Mouse (Mus musculus) c-Kit-negative CD71-positive TER-119-positive erythroid progenitor cells, embryonic 14.5 days (primary cell): ENCODE measurements around the gene Zfp446.

Experiments used
- DNase-seq: peaks from one replicate; pipeline ENCODE4 v3.0.0-alpha.2; 2013; ENCODE audit warnings: low read depth, low spot score

Gene Zfp446

DNA sequence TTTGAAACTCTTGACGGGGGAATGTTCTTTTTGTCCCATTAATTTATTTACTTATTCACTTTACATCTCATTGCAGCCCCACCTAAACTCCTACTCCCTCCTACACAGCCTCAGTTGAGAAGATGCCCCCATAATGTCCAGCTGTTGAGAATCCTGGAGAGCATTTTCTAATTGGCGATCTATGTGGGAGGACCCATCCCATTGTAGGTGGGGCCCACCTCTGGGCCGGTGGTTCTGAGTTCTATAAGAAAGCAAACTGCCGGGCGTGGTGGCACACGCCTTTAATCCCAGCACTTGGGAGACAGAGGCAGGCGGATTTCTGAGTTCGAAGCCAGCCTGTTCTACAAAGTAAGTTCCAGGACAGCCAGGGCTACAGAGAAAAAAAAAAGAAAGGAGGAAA is 9.3 kb downstream of the Zfp446 start:
- DNase-seq, result no peak

DNA sequence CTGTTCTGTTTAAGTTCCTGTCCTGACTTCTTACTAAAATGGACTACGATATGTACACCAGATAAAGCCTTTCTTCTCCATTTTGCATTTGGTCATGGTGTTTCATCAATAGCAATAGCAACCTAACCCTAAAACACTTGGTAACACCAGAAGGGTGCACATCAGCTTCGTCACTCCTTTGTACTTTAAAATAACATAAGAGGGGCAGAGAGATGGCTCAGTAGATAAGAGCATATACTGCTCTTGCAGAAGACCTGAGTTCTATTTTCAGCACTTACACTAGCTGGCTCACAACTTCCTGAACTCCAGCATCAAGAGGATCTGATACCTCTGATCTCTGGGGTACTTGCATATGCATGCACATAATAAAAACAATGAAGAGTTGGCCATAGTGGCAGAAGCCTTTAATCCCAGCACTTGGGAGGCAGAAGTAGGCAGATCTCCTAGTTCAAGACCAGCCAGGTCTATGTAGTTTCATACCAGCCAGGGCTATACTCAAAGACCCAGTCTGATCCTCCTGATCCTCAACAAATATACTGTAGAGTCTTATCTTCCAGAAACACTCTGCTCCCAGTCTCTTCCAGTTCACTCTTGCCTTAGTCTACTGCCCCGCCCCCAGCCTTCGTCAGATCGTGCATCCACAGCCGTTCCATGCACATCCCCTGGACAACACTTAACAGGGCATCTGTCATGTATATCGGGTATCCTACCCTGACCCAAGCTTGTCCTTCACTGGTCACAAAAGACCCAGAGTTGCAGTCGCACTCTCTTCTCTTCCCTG is 10.0 kb downstream of the Zfp446 start:
- no peak for DNase-seq

DNA sequence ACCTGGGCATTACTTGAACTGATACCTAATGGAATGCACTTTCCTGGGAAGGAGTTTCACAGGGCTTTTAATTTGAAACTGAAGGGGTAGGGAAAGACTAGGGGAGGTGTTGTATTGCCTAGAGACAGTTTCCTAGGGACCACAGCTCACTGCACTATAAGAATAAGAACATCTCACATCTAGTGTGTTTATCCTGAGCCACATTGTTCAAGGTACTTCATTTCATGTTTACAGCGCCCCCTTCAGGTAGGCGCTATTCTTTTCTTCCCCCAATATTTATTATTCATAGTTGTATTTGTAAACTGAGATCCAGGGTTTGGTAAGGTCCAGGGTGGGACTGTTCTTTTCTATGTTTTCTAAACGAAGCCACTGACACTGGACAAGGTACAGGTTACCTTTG is 14.6 kb downstream of the Zfp446 start:
- no peak for DNase-seq

DNA sequence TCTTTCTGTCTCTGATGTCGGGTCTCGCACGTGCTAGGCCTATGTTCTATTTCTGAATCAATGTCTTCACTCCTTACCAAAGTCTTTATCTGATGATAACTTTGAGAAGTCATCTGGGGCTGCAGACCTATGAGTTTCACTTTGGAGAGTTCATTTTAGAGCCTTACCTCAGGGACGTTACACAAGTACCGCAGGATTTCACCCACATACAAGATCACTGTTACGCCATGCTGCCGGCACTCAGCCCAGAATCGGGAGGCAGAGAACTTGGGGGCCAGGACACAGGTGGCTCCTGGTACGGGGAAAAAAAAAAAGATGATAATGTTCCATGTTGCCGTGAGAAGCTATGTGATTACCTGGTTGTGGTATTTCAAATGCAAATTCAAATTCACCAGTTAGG is 15.5 kb downstream of the Zfp446 start:
- DNase-seq, result no peak

DNA sequence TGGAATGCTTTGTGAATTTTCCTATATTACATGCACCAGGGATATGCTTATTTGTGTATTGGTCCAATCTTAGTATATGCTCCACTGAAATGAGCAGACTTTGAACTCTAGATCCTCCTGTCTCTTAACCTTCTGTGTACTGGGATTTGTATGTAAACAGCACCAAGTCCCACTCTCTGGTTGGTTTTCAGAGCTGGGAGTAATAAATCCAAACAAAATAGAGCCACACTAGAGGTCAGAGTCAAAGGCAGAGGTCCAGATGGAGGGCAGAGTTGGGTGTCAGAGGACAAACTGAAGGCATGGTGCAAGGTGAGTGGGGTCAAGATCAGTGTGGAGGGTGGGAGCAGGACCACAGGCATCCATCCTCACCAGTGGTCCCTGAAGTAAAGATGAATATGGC is 18.2 kb downstream of the Zfp446 start:
- no peak for DNase-seq

DNA sequence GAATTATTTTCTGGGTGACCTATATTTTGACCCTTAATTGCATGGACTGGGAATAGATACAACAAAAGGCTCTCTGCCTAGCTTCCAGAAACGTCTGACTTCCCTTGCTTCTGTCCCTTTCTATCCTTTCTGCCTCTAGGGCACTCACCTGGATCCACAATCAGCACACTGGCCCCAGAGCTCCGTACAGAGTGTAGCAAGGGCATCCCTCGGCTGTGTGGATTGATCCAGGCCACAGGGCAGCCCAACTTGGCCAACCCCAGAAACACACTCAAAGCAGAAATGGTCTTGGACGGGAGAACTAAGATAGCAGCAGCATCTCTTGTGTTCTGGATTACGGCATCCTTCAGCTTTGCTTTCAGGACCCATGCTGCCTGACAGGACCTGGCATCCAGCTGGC is 19.6 kb downstream of the Zfp446 start:
- DNase-seq, result no peak

DNA sequence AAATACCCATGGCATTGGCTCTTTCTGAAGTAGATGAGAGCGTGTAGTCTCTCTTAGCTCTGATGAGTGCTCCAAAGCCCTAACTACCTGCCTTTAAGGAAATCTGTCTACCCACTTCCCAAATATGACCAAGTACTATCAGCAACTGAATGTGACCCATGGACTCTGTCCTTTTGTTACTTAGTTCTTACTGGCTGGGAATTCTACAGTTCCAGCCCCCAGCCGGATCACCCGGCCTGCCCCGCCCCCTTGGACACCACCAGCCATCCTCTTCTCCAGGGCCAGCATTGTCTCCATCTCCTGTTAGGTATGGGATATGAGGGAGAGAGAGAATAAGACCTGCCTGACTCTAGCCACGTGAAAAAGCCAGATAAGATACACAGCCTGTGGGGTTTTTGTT is 20.4 kb downstream of the Zfp446 start, which contains the start of gene Slc27a5:
Slc27a5 (minus strand) TSS at position 140 of the 400 bp plus-strand sequence.
- DNase-seq, result no peak

DNA sequence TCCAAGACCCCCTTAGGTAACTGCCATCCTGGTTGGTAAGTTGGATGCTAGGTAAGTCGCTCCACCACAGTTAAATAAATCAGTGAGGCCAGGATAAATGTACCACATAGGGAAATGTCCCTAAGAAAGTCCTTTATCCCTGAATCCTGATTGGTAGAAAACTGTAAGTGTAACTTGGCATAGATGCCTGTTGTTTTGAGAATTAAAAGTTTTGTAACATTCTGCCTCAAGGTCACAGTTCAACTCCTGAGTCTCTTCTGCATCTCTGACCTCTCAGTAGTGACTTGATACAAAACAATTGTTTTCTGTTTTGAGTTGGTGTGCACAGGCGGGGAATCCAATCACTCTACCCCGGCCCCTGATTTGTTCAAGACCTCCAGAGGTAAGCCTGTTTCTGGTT is 21.2 kb downstream of the Zfp446 start, which contains the start of gene Trim28:
Trim28 (plus strand) TSS at position 264 of the 400 bp plus-strand sequence.
- DNase-seq, result no peak

DNA sequence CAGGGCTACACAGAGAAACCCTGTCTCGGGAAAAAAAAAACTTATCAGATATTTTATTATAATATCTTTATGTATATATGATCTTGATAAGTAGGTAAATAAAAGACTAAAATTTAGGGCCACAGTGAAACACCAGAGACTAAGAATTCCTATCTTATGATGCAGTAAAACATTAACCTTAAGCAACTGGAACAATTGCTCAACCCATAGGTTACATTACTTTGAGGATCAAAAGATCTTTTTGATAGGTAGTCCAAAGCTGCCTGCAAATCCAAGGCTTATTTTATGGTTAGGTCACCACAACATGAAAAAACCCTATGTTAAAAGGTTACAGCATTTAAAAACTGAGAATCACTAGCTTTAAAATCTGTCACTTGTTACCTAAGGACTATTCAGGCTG is 23.9 kb downstream of the Zfp446 start:
- no peak for DNase-seq

DNA sequence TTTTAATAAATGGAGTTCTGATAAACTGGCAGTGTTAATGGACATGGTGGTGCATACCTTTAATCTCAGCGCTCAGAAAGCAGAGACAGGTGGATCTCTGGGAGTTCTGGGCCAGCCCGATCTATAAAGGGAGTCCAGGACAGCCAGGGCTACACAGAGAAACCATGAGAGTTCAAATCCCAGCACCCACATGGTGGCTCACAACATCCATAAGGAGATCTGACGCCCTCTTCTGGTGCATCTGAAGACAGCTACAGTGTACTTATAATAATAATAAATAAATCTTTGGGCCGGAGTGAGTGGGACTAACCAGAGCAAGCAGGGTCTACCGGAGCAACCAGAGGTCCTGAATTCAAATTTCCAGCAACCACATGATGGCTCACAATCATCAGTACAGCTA is 25.7 kb downstream of the Zfp446 start:
- no peak for DNase-seq

DNA sequence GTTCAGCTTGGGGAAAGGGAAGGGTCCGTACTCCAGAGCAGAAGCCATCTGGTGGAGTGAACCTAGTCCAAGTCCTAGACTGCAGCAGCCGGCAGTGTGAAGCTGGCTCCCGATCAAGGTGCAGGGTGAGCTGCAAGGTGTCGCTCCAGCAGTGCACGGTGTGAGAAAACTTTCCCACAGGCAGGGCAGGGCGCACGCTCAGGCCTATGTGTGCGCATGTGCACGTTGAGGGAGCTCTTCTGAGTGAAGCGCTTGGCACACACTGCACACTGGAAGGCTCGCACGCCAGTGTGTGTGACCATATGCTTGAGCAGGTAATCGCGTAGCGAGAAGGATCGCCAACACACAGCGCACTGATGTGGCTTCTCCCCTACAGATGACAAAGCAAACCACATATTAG is 28.4 kb downstream of the Zfp446 start:
- DNase-seq, result no peak

DNA sequence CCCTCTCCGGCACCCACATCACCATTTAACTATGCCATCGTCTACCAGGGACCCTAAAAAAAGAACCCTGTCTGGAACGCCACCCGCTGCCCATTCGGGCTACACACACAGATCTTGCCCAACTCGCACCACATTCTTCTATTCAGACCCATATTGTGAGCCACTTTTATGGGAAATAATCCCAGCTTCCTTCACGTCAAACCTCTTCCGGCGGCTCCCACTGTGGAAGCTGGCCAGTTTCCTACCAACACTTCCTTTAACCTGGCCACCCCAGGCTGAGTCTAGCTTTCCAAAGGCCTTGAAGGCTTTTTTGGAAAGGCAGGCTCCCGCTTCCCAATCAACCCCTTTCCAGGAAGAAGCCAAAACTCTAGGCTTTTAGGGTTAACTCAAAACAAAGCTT is 28.9 kb downstream of the Zfp446 start:
- DNase-seq, result no peak

DNA sequence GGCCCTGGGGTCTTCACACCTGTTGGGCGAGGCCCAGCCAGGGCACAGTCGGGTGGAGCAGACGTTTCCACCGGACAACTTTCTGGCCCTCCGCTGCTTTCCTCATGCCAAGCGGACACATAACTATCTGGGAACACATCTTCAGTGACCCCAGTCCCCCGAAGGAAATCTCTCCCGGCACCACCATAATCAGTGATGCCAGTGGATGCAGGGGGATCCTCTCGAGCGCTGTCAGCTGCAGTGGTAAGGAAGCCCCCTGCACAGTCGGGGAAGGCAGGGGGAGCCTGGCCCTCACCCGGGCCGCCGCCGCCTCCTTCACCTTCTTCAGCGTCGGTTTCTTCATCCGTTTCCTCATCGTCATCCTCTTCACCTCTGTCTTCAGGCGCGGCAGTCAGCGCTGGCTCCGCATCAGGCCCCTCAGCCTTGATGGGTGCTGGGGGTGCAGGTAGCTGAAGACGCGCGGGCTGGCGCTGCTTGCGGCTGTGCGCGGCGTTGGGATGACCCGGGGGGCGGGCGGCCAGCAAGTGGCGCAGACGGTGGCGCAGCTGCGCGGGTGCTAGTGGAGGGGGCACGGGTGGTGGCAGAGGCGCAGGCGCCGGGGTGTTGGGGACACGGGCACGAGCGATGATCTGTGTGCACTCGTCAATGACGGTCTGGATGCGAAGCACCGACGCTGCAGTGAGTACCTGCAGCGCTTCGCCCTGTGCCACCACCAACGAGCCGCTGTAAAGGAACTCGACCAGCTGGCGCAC is 29.9 kb downstream of the Zfp446 start:
- DNase-seq, result no peak

DNA sequence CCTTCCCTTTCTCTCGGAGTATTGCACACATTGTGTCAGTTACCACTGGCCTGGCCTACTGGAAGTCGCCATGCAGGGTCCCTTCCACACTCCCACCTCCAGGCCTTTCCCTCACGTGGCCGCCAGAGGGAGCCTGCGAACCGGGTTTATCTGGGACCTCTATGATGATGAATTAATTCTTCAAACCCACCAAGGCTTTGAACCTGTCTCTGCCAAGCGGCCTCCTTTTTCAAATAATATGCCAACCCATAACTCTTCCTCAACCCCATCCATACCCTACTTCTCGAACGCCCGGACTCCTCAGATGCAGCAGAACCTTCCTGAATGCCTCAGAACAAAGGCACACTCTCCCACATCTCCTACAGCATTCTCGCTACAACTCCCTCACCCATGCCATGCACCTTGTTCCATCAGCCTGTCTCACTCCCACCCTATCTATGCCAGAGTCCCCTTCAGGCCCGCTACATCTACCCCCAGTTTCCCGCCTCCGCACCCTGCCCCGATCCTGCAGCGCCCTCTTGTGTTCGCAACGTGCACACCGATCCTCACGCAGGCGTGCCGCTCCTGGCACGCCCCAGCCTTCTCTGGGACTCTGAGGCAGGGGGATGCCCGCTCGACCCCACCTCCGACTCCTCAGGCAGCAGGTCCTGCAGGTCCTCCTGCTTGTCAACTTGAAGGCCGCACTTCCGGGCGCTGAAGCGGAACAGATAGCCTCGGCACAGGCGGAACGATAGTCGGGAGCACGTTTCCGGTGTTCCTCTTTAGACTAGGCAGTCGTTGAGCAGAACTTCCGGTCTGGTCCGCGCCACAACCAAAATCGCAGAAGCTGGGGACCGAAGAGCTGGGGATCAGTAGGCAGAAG is 31.7 kb downstream of the Zfp446 start:
- peak; percentile 78 for DNase-seq

DNA sequence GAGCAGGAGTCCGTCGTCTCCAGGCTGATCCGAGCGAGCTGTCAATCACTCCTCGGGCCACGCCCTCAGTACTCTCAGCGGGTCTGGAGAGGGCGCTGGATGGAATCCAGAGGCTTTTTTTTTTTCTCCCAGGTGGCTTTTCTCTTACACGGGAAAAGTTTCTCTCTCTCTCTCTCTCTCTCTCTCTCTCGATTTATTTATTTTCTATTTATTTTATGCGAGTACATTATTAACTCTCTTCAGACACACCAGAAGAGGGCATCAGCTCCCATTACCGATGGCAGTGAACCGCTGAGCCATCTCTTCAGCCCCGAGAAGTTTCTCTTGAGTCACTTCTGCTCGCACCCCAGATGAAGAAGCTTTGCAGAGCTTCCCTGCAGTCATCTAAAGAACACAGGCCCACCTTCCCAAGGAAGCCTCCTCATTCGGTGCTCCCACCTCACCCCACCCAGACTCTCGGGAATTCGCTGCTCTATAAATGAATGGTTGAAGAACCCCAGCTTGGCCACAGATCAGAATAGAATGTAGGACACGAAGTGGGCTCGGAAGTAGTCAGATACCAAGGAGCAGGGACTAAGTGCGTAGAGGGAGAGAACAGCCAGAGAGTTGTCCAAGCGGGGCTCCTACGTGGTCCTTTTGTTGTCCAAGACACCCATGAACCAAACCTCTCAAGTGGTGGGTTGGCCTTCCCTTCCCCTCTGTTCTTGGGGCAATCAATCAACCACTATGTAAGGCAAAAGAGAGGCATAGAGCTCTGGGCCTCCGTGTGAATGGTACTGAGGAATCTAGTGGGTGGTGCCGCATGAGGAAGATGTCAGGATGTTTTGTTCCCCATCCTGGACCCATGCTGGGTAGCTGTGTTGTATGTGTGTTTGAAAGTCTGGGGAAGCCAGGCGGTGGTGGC is 32.6 kb downstream of the Zfp446 start, which contains the start of gene Zbtb45:
Zbtb45 (minus strand) TSS at position 30 of the 904 bp plus-strand sequence.
- DNase-seq, result no peak

DNA sequence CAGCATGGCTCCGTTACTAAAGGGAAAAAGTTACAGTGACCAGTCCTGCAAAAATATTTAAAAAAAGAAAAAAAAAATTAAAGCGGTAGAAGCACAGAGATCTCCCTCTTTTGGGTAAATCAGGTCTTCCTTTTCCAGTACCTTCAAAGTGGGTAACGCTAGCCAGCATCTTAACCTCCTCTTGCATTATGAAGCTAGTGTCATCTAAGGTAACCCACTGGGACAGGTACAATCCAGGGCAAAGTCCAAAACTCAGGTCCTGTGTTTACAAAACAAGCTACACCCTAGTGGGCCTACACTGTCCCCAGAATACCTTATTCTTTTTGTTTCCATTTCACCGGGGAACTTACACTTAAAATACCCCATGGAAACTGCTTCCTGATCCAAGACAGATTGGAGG is 36.0 kb downstream of the Zfp446 start:
- DNase-seq, result no peak

DNA sequence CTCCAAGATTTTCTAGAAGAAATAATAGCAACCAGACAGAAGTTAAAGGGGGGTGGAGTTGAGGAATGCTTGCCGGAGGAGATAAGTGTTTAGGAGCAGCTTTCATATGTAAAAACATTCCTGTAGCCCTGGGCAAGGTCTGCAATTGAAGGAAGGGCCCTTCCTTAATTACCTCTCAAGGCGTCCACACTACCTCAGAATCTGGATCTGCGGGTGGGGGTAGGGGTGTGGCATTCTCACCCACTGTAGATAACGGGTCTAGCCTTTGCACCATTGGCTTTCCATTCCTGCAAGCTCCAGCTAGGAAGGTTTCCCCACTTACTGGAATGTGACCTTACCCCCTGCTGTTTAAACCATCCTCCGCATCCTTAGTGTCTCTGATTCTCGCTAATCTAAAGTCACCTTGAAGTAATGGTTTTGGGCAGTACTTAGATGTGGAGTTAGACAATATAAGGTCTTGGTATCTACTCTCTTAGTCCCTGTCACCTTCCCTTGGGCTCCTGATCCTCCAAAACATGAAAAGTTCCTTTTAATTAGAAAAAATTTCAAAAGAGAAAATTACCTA is 36.7 kb downstream of the Zfp446 start:
- DNase-seq, result no peak

DNA sequence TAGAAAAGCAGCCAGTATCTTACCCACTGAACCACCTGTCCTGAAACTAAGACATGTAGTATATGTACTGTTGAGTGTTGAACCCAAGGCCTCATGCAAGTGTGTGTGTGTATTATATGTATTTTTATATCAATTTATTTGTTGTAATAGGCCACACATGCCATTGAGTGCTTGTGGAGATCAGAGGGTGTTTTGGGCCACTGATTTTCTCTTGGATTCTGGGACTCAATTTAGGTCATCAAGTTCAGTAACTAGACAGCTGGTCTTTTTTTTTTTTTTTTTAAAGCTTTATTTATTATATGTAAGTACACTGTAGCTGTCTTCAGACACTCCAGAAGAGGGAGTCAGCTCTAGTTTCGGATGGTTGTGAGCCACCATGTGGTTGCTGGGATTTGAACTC is 37.6 kb downstream of the Zfp446 start:
- DNase-seq, result no peak

DNA sequence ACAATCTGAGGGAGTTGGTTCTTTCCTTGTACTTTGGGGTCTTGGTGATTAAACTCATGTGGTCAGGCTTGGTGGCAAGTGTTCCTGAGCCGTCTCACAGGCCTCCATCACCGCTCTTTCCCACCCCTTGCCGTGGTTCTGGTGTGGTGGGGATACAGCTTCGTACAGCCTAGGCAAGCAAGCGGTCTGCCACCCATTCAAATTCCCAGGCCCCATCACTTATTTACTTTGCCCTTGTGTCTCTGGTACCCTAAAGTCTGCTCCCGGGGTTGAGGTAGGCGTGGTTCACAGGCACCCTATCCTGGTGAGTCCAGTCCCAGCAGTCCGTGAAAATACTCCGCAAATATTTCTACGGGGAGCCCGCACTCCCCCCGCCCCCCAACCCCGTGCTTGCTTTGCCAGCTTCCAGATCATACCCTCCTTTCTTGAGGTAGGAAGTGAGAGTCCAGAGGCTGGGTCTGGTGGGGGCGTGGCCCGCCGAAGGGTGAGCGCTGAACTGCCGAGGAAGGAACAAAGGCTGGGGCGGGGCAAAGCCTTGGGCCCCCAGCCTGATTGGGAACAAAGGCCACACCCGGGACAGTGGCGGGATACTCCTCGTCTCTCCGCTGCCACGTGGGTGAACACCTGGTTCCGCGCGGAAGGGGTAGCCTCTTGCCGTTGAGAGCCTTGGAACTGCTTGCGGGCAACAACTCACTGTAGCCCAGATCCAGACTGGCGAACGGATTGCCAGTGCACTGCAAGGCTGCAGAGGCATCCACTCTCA is 45.3 kb downstream of the Zfp446 start:
- no peak for DNase-seq
